Mouse (Mus musculus) spleen, adult 12 weeks (tissue): ENCODE measurements around the gene 1700001C19Rik.
A peak's percentile ranks its signal among the peaks of the same experiment; 100 is the strongest.
"Not testable (repeated sequence)": the region's sequence is repeated elsewhere in the genome, so short reads cannot be mapped to it uniquely, and the experiment has no call there.

Experiments used
- DNase-seq: peaks from one replicate; pipeline ENCODE4 v3.0.0; 2022; ENCODE audit warnings: low spot score

Gene 1700001C19Rik

DNA sequence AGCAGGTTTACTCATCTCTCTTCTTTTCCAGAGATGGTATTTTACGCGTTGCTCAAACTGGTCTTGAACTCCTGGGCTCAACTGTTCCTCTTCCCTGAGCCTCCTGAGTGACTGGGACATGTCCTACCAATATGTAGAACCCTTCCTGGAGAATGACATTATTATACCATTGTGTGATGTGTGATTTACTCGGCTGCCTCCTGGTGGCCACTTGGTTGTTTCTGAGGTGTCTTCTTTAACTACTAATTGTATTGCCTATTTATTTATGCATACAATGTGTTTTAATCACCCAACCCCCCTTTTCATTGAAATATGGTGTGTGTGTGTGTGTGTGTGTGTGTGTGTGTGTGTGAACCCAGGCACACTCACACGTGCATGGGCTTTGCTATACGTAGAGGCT lies 6.4 kb downstream of the 1700001C19Rik start:
- DNase-seq = no peak

DNA sequence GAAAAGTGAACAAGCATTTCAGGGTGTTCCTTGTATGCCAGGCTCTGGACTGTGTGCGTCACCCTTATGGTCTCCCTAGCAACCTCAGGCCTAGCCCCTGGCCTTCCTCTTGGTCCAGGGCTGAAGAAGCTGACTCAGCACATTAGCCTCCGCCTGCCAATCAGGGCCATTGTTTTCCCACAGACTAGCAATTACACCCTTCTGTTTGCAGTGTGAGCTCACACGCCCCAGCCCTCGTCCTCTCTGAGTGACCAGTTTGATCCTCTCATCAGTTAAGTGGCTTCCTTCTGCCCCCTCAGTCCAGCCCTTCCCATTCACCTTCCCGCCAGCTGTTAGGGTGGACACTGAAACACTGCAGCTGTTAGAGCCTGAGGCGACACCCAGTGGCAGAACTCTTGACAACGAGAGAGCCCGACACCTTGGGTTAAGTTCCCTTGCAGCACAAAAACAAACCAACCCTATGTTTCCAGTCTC lies 8.3 kb downstream of the 1700001C19Rik start:
- DNase-seq = no peak

GRCm38 (mm10) chr17:47427316-47427715 lies 9.9 kb downstream of the 1700001C19Rik start:
- DNase-seq = no peak

GRCm38 (mm10) chr17:47424186-47424585 lies 13.0 kb downstream of the 1700001C19Rik start:
- no peak for DNase-seq

DNA sequence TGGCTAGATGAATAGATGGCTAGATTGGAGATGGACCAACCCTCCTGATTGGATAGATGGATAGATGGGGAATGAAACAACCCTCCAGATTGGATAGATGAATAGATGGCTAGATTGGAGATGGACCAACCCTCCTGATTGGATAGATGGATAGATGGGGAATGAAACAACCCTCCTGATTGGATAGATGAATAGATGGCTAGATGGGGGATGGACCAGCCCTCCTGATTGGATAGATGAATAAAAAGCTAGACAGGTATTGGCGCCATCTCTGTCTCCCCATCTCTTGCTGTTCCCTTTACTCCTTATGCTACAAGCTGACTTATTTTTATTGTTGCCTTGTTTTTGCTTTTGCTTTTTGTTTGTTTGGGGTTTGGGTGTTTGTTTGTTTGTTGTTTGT lies 14.6 kb downstream of the 1700001C19Rik start:
- DNase-seq = not testable (repeated sequence)

DNA sequence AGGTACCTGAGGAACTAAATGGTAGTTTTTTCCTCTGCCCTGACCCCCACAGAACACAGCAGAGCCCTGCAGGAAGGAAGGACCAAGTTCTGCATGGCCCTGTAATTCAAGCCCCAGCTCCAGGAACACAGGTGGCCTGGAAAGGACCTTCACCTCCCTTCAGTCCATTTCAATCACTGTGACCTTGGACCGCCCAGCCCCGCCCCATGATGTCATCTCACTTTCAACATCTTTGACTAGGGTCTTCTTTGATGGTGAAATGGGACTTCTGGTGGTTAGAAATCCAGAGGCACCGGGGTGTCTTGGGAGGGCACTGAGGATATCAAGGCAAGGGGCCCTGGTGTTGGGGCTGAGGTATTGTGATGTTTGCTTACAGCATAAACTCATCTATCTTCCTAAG lies 15.6 kb downstream of the 1700001C19Rik start:
- no peak for DNase-seq

GRCm38 (mm10) chr17:47420195-47420594 lies 17.0 kb downstream of the 1700001C19Rik start:
- DNase-seq = no peak

- DNase-seq = not testable (repeated sequence)
These were observed 27.0 kb downstream of the 1700001C19Rik start for GRCm38 (mm10) chr17:47409897-47410861.

GRCm38 (mm10) chr17:47408558-47408898 lies 28.6 kb downstream of the 1700001C19Rik start:
- DNase-seq = no peak

DNA sequence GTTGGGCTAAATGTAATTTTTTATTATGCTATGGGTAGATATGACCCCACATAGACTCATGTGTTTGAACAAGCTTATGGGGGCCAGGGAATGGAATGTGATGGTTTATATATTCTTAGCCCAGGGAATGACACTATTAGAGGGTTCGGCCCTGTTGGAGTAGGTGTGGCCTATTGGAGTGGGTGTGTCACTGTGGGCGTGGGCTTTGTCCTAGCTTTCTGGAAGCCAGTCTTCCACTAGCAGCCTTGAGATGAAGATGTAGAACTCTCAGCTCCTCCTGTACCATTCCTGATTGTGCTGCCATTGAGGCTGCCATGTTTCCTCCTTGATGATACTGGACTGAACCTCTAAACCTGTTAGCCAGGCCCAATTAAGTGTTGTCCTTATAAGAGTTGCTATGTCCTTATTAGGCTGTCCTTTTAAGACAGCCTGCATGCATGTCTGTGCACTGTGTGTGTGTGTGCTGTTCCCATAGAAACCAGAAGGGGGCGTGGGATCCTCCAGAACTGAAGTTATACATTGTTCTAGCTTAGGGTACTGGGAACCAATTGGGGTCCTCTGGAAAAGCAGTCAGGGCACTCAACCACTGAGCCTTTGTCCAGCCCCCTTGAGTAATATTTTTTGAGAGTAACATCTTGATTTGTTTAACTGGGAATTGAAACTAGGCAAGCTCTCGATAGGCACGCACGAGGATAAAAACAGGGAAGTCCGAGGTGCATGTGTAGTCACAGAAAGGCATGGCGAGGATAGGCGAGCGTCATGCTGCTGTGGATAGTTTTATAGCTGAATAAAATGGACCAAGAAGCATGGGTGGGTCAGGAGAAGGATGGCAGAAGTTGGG lies 29.2 kb downstream of the 1700001C19Rik start:
- DNase-seq = no peak

DNA sequence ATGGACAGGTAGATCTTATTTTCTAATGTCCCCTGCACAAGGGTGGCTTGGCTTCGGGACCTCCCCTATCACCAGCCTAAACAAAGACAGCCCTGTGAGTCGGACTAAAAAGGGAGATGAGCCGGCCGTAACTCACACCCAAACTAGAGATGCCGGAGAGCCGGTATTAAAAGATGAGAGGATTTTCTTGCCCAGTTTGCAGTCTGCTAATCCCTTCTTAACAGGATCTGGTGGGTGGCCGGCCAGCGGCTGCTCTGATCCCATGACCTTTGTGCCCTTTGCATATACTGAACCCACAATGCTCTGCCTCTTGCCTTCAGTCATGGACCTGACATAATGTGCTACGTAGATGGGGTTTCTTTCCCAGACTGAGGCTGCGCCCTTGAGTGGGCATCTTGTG lies 36.7 kb downstream of the 1700001C19Rik start, which contains the start of gene Guca1a:
Gene Guca1a, minus strand, starts transcription at position 134 of the 400 bp plus-strand sequence.
- no peak for DNase-seq

- no peak for DNase-seq
These were observed 38.1 kb downstream of the 1700001C19Rik start for GRCm38 (mm10) chr17:47399091-47399490.

DNA sequence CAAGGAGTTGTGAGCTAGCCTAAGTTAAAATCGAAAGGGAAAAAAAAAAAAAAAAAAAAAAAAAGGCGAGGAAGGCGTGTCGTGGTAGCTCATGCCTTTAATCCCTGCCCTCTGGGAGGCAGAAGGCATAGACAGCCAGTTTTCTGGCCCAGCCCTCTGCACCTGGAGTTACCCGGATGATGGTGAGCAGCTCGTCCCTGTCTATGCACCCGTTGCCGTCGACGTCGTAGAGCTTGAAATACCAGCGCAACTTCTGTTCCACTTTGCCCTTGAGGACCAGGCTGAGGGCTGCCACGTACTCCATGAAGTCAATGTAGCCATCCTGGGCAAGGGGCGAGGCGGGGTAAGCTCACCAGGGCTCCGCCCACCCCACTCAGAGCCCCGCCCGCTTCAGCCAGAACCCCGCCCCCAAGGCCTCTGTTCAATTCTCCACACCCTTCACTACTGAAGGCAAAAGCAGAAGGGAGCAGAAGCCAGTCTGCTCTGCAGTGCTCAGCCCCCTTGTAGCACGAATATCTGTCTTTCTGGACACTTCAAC lies 41.7 kb downstream of the 1700001C19Rik start:
- DNase-seq = no peak

GRCm38 (mm10) chr17:47394223-47394869 lies 42.8 kb downstream of the 1700001C19Rik start:
- DNase-seq = no peak

GRCm38 (mm10) chr17:47386649-47387048 lies 50.5 kb downstream of the 1700001C19Rik start:
- DNase-seq = peak; percentile 31

DNA sequence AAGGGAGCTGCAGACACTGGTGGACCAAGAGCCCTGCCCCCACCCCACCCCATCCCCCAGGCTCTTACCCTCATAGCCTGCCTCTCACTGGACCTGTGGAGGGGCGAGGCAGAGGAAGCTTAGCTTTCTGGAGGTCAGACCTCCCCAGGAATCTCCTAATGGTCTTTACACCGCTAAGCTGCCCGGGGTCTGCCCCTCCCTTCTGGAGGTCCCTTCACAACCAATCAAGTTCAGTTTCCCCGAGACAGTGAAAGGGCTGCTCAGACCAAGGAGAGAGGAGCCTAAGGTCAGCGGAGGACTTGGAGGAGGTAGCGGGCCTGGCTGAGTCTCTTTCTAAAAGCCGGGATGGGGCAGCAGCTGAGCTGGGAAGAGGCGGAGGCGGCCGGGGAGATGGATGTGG lies 52.0 kb downstream of the 1700001C19Rik start, which contains the start of gene Guca1b:
Gene Guca1b, plus strand, starts transcription at position 249 of the 400 bp plus-strand sequence.
- DNase-seq = no peak

- DNase-seq = no peak
These were observed 53.1 kb downstream of the 1700001C19Rik start for GRCm38 (mm10) chr17:47384064-47384463.

- DNase-seq = no peak
These were observed 53.9 kb downstream of the 1700001C19Rik start for GRCm38 (mm10) chr17:47383266-47383665.

DNA sequence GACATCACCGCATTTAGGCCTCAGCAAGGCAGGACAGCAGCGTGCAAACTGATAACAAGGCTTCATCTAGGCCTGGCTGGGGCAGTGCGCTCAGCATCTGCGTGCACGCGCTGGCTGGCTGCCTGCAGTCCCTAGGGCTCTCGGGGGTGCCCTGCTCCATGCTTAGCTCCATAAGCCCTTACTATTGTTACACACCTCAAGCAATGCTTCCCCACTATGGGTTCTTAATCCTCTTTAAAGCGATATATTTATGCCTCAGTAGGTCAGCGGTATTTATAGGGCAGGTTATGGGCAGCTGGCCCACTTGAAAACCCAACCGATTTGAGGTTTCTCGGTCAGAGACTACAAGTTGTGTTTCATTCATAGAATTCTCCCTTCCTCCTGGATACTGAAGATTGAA lies 55.3 kb downstream of the 1700001C19Rik start:
- no peak for DNase-seq

DNA sequence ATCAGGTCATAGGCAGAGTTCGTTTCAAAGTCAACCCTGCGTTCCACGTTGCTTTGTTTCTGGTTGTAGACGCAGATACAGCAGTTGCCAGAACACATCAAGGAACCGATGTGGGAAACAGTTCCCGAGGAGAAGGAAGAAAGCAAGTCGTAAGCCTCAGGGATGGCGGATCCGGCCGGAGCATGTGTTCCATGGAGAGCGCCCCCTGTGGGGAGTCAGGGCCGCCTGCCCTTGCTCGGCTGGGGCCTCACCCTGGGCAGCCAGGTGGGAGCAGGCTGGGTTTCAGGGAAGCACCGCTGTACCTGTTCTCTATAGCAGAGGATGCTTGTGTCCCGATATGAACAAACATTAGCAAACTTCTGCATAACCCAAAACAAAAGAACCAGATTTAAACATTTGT lies 59.0 kb downstream of the 1700001C19Rik start:
- DNase-seq = no peak

DNA sequence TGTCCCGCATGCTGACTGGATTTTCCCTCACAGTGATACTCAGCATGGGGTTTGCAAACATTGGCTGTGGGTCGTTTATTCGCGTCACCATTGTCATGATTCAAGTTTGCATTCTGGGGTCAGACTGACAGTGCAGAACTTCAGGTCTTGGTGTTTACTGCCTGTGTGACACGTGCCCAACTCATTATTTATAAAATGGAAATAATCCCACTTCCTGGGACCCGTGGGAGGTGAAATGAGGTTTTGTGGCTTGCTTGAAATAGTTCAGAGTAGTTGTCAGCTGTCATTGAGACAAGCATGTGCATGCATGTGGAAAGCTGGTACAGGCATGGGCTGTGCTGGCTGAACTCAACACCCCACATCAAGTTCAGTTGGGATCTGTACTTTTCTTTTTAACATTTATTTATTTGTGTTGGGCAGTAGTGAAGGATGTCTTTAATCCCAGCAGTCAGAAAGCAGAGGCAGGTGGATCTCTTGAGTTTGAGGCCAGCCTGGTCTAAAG lies 60.3 kb downstream of the 1700001C19Rik start:
- no peak for DNase-seq
